Mouse (Mus musculus) heart, embryonic 16.5 days (tissue): ENCODE data around the gene Lct. TPM values are rescaled to one million over a fixed set of nuclear protein-coding genes. Genes with fewer than 3 reads are reported as not detected.

Source experiments
- ATAC-seq: fragments of 200-750 bp; cut with Nextera tagmentation; replicated peaks from 2 replicates; pipeline ENCODE4 v1.8.0; 2017; ENCODE audit warnings: moderate number of reproducible peaks; ENCODE audit not compliant: insufficient read depth, low FRiP score; ENCODE audit errors: extremely low read depth
- H3K27ac ChIP-seq: fragments of 300-500 bp; sonication (generic); 2 replicates; pipeline ENCODE4 v1.5.1; 2014; ENCODE audit warnings: mild to moderate bottlenecking, low read length, control low read depth, moderate library complexity
- H3K27me3 ChIP-seq: fragments of 300-500 bp; sonication (generic); 2 replicates; pipeline ENCODE4 v1.6.1; 2014; ENCODE audit warnings: low read length, mixed read lengths; ENCODE audit not compliant: control insufficient read depth, insufficient read depth
- H3K36me3 ChIP-seq: fragments of 300-500 bp; sonication (generic); 2 replicates; pipeline ENCODE4 v1.6.1; 2014; ENCODE audit not compliant: control insufficient read depth, insufficient read depth
- H3K4me1 ChIP-seq: fragments of 300-500 bp; sonication (generic); 2 replicates; pipeline ENCODE4 v1.6.1; 2014; ENCODE audit warnings: low read length, mixed read lengths; ENCODE audit not compliant: control insufficient read depth, insufficient read depth
- H3K4me2 ChIP-seq: fragments of 300-500 bp; sonication (generic); 2 replicates; pipeline ENCODE4 v1.6.1; 2014; ENCODE audit warnings: low read depth, mild to moderate bottlenecking, control low read depth, low read length
- H3K4me3 ChIP-seq: fragments of 300-500 bp; sonication (generic); 2 replicates; pipeline ENCODE4 v1.5.1; 2014; ENCODE audit warnings: mild to moderate bottlenecking, control low read depth, low read length
- H3K9ac ChIP-seq: fragments of 300-500 bp; sonication (generic); 2 replicates; pipeline ENCODE4 v1.6.1; 2014; ENCODE audit warnings: low read length, control low read depth
- H3K9me3 ChIP-seq: fragments of 300-500 bp; sonication (generic); replicated peaks from 2 replicates; pipeline ENCODE4 v1.6.1; 2016; ENCODE audit warnings: low read length; ENCODE audit not compliant: control insufficient read depth
- WGBS: fragments of 180-500 bp; shearing (Covaris S2); extraction: QIAGEN DNeasy Blood & Tissue Kit; methylation state at CpG from one replicate; pipeline ENCODE4 v1.1.7; 2014; 5-methylcytosine and 5-hydroxymethylcytosine counted together
- polyA plus RNA-seq: library from polyadenylated mRNA; unstranded; fragments of >200 nt; fragmentation: Nextera tagmentation; extraction: Ambion mirVana; gene quantifications from 2 replicates; pipeline ENCODE4 v1.2.1, GENCODE M21; 2015

Gene Lct
- polyA plus RNA-seq, 1 experiment from 2014 or later = not detected

DNA sequence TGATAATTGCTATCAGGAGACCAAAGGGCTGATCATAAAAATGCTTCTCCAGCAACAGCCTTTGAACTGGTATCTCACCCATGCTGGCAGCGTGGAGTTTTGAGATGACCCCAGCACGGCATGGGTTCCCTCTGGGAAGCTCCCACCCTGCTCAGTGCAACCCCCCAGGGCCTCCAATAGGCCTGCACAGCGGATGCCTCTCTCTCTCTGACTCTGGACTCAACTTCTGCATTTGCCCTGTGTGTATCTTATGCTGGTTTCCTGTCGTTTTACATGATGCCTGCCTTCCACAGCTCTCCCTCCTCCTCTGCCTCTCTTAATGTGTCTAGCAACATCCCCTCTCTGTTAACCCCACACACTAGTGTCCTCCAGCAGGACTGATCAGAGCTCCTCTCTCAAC lies 13.5 kb downstream of the Lct start:
- Histone ChIP-seq H3K27me3 (no peaks in the 10 kb centered on the region), H3K4me2 (no peak overlapping the region), H3K9me3 (no peaks in the 10 kb centered on the region), H3K36me3 (no peaks in the 10 kb centered on the region), H3K27ac (no peak overlapping the region), H3K4me3 (no peak overlapping the region), H3K4me1 (no peaks in the 10 kb centered on the region), H3K9ac (no peak overlapping the region)
- 51% methylated on average over 4 of the region's 4 CpGs for WGBS
- no peak for ATAC-seq

DNA sequence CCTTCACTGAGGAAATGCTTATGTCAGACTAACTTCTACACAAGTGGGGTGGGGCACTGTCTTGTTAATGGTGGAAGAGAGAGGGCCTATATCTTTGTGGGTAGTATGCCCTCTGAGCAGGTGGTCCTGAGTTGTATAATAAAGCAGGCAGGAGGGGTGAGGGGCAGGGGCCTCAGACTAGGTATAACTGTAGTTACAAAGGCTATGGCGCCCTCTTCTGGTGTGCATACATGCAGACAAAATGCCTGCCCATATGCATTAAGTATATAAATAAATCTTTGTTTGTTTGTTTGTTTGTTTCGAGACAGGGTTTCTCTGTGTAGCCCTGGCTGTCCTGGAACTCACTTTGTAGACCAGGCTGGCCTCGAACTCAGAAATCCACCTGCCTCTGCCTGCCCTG lies 19.1 kb downstream of the Lct start:
- Histone ChIP-seq H3K36me3 (no peaks in the 10 kb centered on the region), H3K4me3 (no peak overlapping the region), H3K27me3 (no peaks in the 10 kb centered on the region), H3K4me2 (no peak overlapping the region), H3K9me3 (no peaks in the 10 kb centered on the region), H3K9ac (no peak overlapping the region), H3K27ac (no peak overlapping the region), H3K4me1 (no peaks in the 10 kb centered on the region)
- no peak for ATAC-seq
- 72% methylated on average over 3 of the region's 3 CpGs for WGBS

DNA sequence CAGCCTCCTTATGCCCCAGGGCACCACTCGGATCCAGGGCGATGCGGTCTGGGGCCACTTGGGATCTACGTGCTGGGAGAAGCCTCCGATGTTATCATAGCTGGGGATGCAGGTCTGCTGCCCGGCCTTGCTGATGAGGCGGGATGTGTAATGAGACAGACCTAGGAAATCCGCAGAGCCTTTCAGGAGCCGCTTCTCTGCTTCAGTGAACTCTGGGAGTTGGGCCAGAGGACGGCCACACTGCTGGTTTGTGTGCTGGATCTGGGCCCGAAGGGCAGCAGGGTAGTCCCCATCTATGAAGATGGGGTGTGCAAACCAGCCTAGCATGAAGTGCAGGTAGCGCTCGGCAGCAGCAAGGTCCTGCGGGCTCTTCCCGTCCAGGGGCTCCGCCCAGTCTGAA lies 24.2 kb downstream of the Lct start:
- H3K27me3 ChIP-seq = no peaks in the 10 kb centered on the region
- ATAC-seq = no peak
- H3K9ac ChIP-seq = no peak overlapping the region
- WGBS = 87% methylated on average over 16 of the region's 16 CpGs
- no peak overlapping the region for H3K4me3 ChIP-seq
- peaks cover 5% of the 10 kb centered on the region; the same call in 1 of the 2 replicates for H3K9me3 ChIP-seq
- no peak overlapping the region for H3K4me2 ChIP-seq
- no peak overlapping the region for H3K27ac ChIP-seq
- H3K4me1 ChIP-seq = no peaks in the 10 kb centered on the region
- no peaks in the 10 kb centered on the region for H3K36me3 ChIP-seq

- H3K9ac ChIP-seq = no peak overlapping the region
- H3K4me1 ChIP-seq = no peaks in the 10 kb centered on the region
Observed at GRCm38 (mm10) chr1:128295717-128296528, 32.2 kb downstream of the Lct start.

DNA sequence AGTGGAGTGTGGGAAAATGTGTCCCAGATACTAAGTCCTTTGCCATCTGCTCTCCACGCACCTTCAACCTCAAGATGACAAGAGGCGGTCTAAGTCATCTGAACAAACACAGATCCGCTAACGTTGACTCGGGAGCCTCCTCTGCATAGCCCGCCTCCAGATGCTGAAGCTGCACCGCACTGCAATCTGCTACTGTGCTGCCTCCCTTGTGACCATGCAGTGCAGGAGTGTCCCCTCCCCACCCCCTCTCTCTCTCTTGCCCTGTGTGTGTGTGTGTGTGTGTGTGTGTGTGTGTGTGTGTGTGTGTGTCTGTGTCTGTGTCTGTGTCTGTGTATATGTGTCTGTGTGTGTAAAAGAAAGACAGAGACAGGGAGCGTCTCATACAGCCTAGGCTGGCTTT lies 32.8 kb downstream of the Lct start:
- Histone ChIP-seq H3K9me3 (no peaks in the 10 kb centered on the region), H3K27me3 (no peaks in the 10 kb centered on the region), H3K9ac (no peak overlapping the region), H3K4me2 (no peak overlapping the region), H3K4me1 (no peaks in the 10 kb centered on the region), H3K4me3 (no peak overlapping the region), H3K27ac (no peak overlapping the region), H3K36me3 (no peaks in the 10 kb centered on the region)
- no peak for ATAC-seq
- 72% methylated on average over 8 of the region's 8 CpGs for WGBS

More at GRCm38 (mm10) chr1:128295717-128296528, 32.2 kb downstream of the Lct start:
- H3K27me3 ChIP-seq = no peaks in the 10 kb centered on the region
- no peak overlapping the region for H3K4me3 ChIP-seq
- no peaks in the 10 kb centered on the region for H3K9me3 ChIP-seq
- no peak overlapping the region for H3K27ac ChIP-seq
- H3K36me3 ChIP-seq = no peaks in the 10 kb centered on the region
- ATAC-seq = no peak
- WGBS = 71% methylated on average over 5 of the region's 5 CpGs
- no peak overlapping the region for H3K4me2 ChIP-seq

DNA sequence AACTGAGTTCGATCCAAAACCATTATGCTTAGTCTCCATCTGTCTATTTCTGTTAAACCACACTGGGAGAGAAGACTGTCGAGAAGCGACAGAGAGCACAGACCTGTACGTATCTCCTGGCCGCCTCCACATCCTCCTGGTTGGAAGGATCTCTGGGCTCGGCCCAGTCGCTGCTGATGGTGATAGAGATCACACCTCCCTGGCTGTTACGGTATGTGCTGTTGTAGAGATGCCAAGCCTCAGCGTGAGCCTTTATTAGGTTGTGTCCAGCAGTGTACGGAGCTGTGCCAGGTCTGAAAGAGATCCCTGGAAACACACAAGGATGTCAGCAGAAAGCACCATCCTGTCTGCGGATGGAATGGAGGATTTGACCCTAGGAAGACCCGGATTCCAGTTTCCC lies 34.6 kb downstream of the Lct start:
- H3K4me1 ChIP-seq = no peaks in the 10 kb centered on the region
- 76% methylated on average over 12 of the region's 12 CpGs for WGBS
- H3K27ac ChIP-seq = no peak overlapping the region
- no peak overlapping the region for H3K4me3 ChIP-seq
- H3K4me2 ChIP-seq = no peak overlapping the region
- H3K27me3 ChIP-seq = no peaks in the 10 kb centered on the region
- H3K9ac ChIP-seq = no peak overlapping the region
- no peaks in the 10 kb centered on the region for H3K9me3 ChIP-seq
- no peak for ATAC-seq
- no peaks in the 10 kb centered on the region for H3K36me3 ChIP-seq

GRCm38 (mm10) chr1:128290295-128290694 lies 37.8 kb downstream of the Lct start:
- Histone ChIP-seq H3K9ac (no peak overlapping the region), H3K4me3 (no peak overlapping the region), H3K27ac (no peak overlapping the region), H3K27me3 (no peaks in the 10 kb centered on the region), H3K4me1 (no peaks in the 10 kb centered on the region), H3K4me2 (no peak overlapping the region), H3K36me3 (no peaks in the 10 kb centered on the region), H3K9me3 (no peaks in the 10 kb centered on the region)
- no peak for ATAC-seq
- 87% methylated on average over 5 of the region's 5 CpGs for WGBS

GRCm38 (mm10) chr1:128285136-128285535 lies 43.0 kb downstream of the Lct start:
- Histone ChIP-seq H3K9ac (no peak overlapping the region), H3K36me3 (peaks cover 12% of the 10 kb centered on the region), H3K27ac (no peak overlapping the region), H3K4me1 (no peaks in the 10 kb centered on the region), H3K4me2 (no peak overlapping the region), H3K27me3 (no peaks in the 10 kb centered on the region), H3K9me3 (no peaks in the 10 kb centered on the region; the same call in 1 of the 2 replicates), H3K4me3 (no peak overlapping the region)
- no peak for ATAC-seq
- 71% methylated on average over 9 of the region's 9 CpGs for WGBS

- H3K4me2 ChIP-seq = no peak overlapping the region
- ATAC-seq = no peak
- no peaks in the 10 kb centered on the region for H3K4me1 ChIP-seq
- H3K4me3 ChIP-seq = no peak overlapping the region
- H3K27ac ChIP-seq = no peak overlapping the region
- H3K9me3 ChIP-seq = no peaks in the 10 kb centered on the region; the same call in 1 of the 2 replicates
- 86% methylated on average over 8 of the region's 8 CpGs for WGBS
- H3K27me3 ChIP-seq = no peaks in the 10 kb centered on the region
- H3K36me3 ChIP-seq = peaks cover 21% of the 10 kb centered on the region
- no peak overlapping the region for H3K9ac ChIP-seq
Observed at GRCm38 (mm10) chr1:128284157-128284690, 43.9 kb downstream of the Lct start.
